Mouse (Mus musculus): ENCODE data around the gene Ucp2. TPM values are rescaled to one million over a fixed set of nuclear protein-coding genes. Genes with fewer than 3 reads are reported as not detected.

Gene Ucp2
- total RNA-seq, 1 experiment from 2014 or later: 115 TPM

DNA sequence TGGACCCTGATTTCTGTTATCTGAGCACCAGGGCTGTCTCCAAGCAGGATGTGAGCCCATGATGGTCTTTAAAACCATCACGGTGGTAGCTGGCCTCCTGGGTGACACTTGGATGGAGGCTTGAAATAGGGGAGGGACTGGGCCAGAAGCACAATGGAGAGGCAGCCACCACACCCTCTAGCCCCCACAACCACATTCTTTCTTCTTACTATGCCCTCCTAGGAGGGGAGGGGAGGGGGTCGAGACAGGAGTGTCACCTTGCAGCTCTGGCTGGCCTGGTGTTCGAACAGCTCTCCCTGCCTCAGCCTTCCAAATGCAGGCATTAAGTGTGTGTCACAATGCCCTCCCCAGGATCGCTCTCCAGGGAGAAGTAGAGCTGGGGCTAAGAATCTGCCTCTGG lies 4.3 kb downstream of the Ucp2 start:
- no peak for ATAC-seq (replicated peaks in 1 of 2; ENCODE audit: insufficient read depth in 1 of 2, low FRiP score in 2 of 2, low TSS enrichment in 1 of 2, low read depth in 1 of 2, poor library complexity in 2 of 2, severe bottlenecking in 2 of 2)

- ATAC-seq (replicated peaks in 1 of 2; ENCODE audit: insufficient read depth in 1 of 2, low FRiP score in 2 of 2, low TSS enrichment in 1 of 2, low read depth in 1 of 2, poor library complexity in 2 of 2, severe bottlenecking in 2 of 2): no peak
Observed at GRCm38 (mm10) chr7:100497982-100498381, 4.8 kb downstream of the Ucp2 start.

DNA sequence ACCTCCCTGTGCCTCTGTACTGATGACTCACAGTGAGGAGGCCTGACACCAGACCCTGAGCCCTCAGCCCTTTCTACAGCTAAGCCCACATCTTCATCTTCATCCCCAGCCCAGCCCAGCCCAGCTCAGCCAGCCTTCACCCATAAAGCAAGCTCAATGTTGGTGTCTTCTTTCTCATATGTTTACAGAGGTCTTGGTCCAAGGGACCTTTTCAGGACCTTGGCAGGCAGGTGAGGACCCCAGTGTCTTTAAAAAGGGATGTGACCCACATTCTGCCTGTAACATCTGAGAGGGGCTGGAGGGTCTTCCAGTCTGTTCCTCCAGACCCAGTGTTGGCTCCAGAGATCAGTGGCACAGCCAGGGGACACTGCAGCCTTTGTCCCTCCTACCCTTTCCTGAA lies 6.3 kb downstream of the Ucp2 start:
- no peak for ATAC-seq (replicated peaks in 1 of 2; ENCODE audit: insufficient read depth in 1 of 2, low FRiP score in 2 of 2, low TSS enrichment in 1 of 2, low read depth in 1 of 2, poor library complexity in 2 of 2, severe bottlenecking in 2 of 2)

DNA sequence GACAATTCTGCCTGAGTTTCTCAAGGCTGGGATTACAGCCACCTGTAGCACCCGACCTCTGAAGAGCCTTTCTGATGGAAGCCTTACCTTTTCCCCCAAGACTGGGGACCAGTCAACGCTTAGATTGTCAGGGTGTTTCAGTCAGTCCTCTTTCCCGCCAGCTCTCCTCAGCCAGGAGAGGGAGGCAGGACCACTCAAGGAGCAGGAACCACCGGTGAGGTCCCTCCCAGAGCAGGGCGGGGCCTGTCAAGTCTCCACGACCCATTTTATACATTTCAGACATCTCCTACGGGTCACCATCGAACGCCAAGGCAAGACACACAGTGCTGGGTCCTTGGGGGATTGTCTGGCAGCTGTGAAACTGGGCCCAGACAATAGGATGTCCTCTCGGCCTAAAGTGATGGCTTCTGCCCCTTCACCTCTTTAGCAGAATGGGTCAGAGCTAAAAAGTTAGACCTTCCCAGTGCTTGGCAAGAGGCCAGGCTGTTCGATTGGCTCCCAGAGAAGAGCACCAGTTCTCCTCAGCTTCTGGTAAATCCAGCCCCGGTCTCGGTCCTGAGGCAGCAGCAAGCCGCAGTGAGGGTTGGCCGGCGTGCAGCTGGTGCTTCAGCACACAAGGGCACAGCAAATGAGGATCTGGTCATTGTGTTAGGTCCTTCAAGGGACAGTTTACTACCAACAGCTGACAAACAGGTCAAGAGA lies 7.3 kb downstream of the Ucp2 start:
- no peak for ATAC-seq (replicated peaks in 1 of 2; ENCODE audit: insufficient read depth in 1 of 2, low FRiP score in 2 of 2, low TSS enrichment in 1 of 2, low read depth in 1 of 2, poor library complexity in 2 of 2, severe bottlenecking in 2 of 2)

DNA sequence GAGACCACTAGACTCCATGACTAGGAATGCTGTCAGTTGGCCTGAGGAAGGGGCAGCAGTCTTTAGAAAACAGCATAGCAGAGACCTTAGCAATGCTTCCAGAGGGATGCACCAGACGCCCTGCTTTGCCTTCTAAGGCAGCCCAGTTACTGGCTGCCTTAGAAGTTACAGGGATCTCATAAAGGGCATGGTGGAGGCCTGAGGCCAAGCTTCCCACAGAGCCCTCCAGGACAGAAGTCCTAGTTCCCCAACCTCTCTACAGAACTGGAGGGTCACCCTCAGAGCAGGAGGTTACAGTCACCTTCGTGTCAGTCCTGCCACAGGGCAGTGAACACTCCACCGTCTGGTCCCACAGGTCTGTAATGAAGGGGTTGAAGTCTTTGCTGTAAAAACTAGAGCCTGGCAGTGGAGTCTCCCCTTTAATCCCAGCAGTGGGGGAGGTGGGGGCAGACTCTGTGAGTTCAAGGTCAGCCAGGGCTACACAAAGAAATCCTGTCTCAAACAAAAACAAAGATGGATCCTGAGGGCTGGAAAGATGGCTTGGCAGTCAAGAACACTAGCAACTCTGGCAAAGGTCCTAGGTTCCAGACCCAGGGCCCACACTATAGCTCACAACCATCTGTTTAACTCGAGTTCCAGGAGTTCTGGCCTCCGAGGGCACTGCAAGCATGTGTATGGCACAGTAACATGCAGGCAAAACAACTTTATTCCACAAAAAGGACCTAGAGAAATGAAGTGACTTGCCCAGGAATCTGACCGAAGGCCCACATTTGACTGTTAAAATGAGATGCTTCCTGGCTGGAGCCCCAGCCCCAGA lies 8.1 kb downstream of the Ucp2 start:
- ATAC-seq (replicated peaks in 1 of 2; ENCODE audit: insufficient read depth in 1 of 2, low FRiP score in 2 of 2, low TSS enrichment in 1 of 2, low read depth in 1 of 2, poor library complexity in 2 of 2, severe bottlenecking in 2 of 2): no peak

GRCm38 (mm10) chr7:100501844-100502373 lies 8.8 kb downstream of the Ucp2 start:
- ATAC-seq (replicated peaks in 1 of 2; ENCODE audit: insufficient read depth in 1 of 2, low FRiP score in 2 of 2, low TSS enrichment in 1 of 2, low read depth in 1 of 2, poor library complexity in 2 of 2, severe bottlenecking in 2 of 2): no peak

DNA sequence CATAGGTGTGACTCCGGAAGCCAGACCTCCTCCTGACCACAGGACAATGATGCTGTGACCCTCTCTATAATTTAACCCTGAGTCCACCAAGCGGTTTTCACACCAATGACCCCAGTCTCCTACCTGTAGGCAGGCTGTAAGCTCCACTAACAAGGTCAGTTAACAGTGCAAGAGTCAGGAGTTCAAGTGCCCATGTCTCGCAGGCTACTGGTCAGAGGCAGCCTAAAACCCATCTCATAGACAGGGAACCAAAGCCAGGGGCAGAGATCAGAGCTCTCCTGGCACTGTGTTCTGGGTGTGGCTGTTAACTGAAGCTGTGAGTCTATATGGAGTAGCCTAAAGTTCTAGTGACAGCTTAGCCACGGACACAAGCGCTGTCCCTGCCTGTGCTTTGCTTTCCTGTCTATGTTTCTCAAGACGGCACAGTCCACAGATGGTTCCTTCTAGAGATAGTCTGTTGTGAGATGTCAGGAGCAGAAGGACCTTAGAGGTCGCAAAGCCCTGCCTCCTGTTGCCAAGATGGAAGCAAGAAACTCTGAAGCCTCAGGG lies 9.3 kb downstream of the Ucp2 start:
- ATAC-seq (replicated peaks in 1 of 2; ENCODE audit: insufficient read depth in 1 of 2, low FRiP score in 2 of 2, low TSS enrichment in 1 of 2, low read depth in 1 of 2, poor library complexity in 2 of 2, severe bottlenecking in 2 of 2): peak in 1 of 2 experiments; percentile 12; a peak in 2 of 4 replicates

DNA sequence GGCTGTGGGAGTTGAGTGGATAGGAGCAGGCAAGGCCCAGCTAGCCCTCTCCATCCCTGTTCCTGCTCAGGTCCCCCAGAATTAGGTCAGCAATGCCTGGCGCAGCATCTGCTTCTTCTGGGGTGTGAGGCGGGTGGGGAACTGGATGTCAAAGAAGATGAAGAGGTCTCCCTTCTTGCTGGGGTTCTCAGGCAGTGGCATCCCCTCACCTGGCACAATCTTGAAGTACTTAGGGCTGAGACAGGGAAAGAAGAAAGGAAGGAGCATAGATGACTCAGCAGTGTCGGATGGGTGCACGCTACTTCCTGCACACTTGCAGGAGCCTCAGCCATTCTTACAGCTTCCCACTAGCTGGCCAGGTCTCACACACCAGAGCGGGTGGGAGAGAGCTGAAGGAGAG lies 9.9 kb downstream of the Ucp2 start:
- ATAC-seq (replicated peaks in 1 of 2; ENCODE audit: insufficient read depth in 1 of 2, low FRiP score in 2 of 2, low TSS enrichment in 1 of 2, low read depth in 1 of 2, poor library complexity in 2 of 2, severe bottlenecking in 2 of 2): peak; percentile 32 to 57; a peak in 2 of 4 replicates

- ATAC-seq (replicated peaks in 1 of 2; ENCODE audit: insufficient read depth in 1 of 2, low FRiP score in 2 of 2, low TSS enrichment in 1 of 2, low read depth in 1 of 2, poor library complexity in 2 of 2, severe bottlenecking in 2 of 2): no peak
Observed at GRCm38 (mm10) chr7:100504740-100505487, 11.8 kb downstream of the Ucp2 start.

GRCm38 (mm10) chr7:100506494-100506893 lies 13.4 kb downstream of the Ucp2 start:
- ATAC-seq (replicated peaks in 1 of 2; ENCODE audit: insufficient read depth in 1 of 2, low FRiP score in 2 of 2, low TSS enrichment in 1 of 2, low read depth in 1 of 2, poor library complexity in 2 of 2, severe bottlenecking in 2 of 2): no peak

DNA sequence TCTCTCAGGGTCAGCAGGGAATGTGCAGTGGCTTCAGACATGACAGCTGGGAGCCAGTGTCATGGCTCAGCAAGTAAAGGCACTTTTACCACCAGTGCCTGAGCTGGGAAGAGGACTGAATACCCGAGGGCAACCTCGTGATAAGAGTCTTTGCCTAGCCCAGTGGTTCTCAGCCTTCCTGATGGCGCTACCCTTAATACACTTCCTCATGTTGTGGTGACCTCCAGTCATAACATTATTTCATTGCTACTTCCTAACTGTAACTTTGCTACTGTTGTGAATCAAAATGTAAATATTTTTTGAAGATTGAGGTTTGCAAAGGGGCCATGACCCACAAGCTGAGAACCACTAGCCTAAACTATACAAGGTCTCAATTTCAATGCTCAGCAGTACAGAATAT lies 15.5 kb downstream of the Ucp2 start:
- ATAC-seq (replicated peaks in 1 of 2; ENCODE audit: insufficient read depth in 1 of 2, low FRiP score in 2 of 2, low TSS enrichment in 1 of 2, low read depth in 1 of 2, poor library complexity in 2 of 2, severe bottlenecking in 2 of 2): peak in 1 of 2 experiments; percentile 43; a peak in 1 of 4 replicates

- ATAC-seq (replicated peaks in 1 of 2; ENCODE audit: insufficient read depth in 1 of 2, low FRiP score in 2 of 2, low TSS enrichment in 1 of 2, low read depth in 1 of 2, poor library complexity in 2 of 2, severe bottlenecking in 2 of 2): no peak
Observed at GRCm38 (mm10) chr7:100511602-100512001, 18.5 kb downstream of the Ucp2 start.

DNA sequence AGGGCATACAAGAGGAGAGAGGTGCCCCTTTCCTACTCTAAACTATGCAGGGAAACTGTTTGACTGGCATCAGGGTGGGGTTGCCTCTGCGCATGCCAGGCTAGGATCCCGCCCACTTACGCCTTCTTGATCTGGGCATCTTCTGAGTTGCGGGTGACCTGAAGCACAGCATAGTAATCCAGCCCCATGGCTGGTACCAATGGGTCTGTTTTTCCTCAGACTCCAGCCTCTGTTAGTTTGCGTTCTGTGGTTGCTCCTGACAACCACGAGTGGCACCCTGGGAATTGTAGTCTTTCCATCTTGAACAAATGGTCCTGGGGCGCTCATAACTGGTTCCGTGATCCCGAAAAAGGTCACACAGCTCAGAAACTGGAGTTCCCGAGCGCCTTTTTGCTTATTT lies 21.4 kb downstream of the Ucp2 start, which contains the start of gene Dnajb13:
Dnajb13 (minus strand) TSS at position 388 of the 400 bp plus-strand sequence.
- ATAC-seq (replicated peaks in 1 of 2; ENCODE audit: insufficient read depth in 1 of 2, low FRiP score in 2 of 2, low TSS enrichment in 1 of 2, low read depth in 1 of 2, poor library complexity in 2 of 2, severe bottlenecking in 2 of 2): no peak

GRCm38 (mm10) chr7:100520204-100520603 lies 27.1 kb downstream of the Ucp2 start:
- ATAC-seq (replicated peaks in 1 of 2; ENCODE audit: insufficient read depth in 1 of 2, low FRiP score in 2 of 2, low TSS enrichment in 1 of 2, low read depth in 1 of 2, poor library complexity in 2 of 2, severe bottlenecking in 2 of 2): no peak

- ATAC-seq (replicated peaks in 1 of 2; ENCODE audit: insufficient read depth in 1 of 2, low FRiP score in 2 of 2, low TSS enrichment in 1 of 2, low read depth in 1 of 2, poor library complexity in 2 of 2, severe bottlenecking in 2 of 2): peak; percentile 62 to 83
Observed at GRCm38 (mm10) chr7:100520663-100521285, 27.6 kb downstream of the Ucp2 start.

- ATAC-seq (replicated peaks in 1 of 2; ENCODE audit: insufficient read depth in 1 of 2, low FRiP score in 2 of 2, low TSS enrichment in 1 of 2, low read depth in 1 of 2, poor library complexity in 2 of 2, severe bottlenecking in 2 of 2): no peak
Observed at GRCm38 (mm10) chr7:100522222-100522621, 29.1 kb downstream of the Ucp2 start.

DNA sequence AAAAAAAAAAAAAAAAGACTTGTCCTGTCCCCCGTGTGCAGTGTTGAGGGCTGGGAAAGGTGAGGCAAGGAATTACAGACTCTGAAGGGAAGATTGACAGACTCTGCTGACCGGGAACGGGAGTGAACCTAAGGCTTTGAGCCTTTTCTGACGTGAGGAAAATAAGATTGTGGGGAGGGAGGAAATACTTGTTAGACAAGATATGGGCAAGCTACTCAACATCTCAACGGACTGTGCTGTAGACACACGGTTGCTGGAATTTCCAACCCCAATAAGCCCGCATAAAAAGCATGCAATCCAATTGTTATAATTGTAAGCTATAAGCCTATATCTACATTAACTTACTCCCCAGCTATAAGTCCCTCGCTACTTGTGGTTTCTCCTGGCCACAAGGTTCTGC lies 31.5 kb downstream of the Ucp2 start:
- no peak for ATAC-seq (replicated peaks in 1 of 2; ENCODE audit: insufficient read depth in 1 of 2, low FRiP score in 2 of 2, low TSS enrichment in 1 of 2, low read depth in 1 of 2, poor library complexity in 2 of 2, severe bottlenecking in 2 of 2)

Measured in hematopoietic stem cell, adult 5-6 weeks (primary cell).